Mouse (Mus musculus) bone marrow, adult 2 months (tissue): ENCODE data around the gene Dnaja1.

Experiments
- CTCF ChIP-seq: fragments of 200-500 bp; IDR thresholded peaks from 2 replicates; pipeline ENCODE4 v1.5.1; 2011; ENCODE audit warnings: low read length, control low read depth; ENCODE audit not compliant: control insufficient read depth, insufficient read depth
- POLR2A ChIP-seq: fragments of 200-500 bp; IDR thresholded peaks from 2 replicates; pipeline ENCODE4 v1.6.1; 2011; ENCODE audit warnings: low read depth, mild to moderate bottlenecking, control low read depth, low read length, borderline replicate concordance; ENCODE audit not compliant: control insufficient read depth

- TF ChIP-seq CTCF (no peak), POLR2A (no peak)
Measured at GRCm38 (mm10) chr4:40781797-40782495, 60.0 kb downstream of the Dnaja1 start.
